Comparison of ENCODE assay signal across 12 mouse cellular contexts in the genomic region with DNA sequence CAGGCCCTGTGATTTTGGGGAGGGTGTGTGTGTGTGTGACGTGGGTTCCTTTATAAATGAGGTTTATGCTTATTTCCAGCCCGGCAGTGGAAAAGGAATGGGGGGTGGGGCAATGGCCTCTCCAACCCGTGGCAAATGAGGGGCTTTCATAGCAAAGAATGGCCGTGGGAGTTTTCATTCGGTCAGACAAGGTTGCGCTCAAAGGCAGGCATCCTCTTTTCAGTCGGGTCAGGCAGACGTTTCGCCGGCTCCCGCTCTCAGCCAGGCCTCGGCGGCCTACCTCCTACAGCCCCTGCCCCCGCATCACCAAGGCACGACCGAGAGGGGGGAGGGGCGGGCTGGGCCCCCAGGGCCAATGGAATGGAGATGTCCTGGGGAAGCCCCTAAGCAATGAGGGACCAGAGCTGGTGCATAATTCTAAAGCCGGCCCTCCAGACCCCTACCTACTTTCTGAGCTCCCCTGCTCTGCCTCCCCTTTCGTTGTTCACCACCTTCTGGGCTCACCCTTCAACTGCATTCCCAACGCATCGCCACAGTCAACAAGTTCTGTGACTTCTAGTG. TPM values are rescaled to one million over a fixed set of nuclear protein-coding genes. Genes with fewer than 3 reads are reported as not detected.
A peak's percentile ranks its signal among the peaks of the same experiment; 100 is the strongest.
DNase-seq lines count a peak whose midpoint lies in the region; ATAC-seq lines count a peak whose summit lies in the region.
"Had no signal": no experiment of that assay in that cellular context is flagged by ENCODE, and none has a peak within 500 bp of the region (broad histone marks: within the 10 kb centered on the region; RNA-seq: fewer than 3 reads in every experiment).

No protein-coding gene starts in this region.

- H3K36me3 ChIP-seq in kidney, embryonic 15.5 days = no peaks in the 10 kb centered on the region
- no peaks in the 10 kb centered on the region for H3K36me3 ChIP-seq in embryonic facial prominence, embryonic 14.5 days (ENCODE audit: control insufficient read depth, insufficient read depth, low read length)
- H3K36me3 ChIP-seq in limb, embryonic 13.5 days = no peaks in the 10 kb centered on the region
- H3K36me3 ChIP-seq: G1E had no signal

- H3K4me1 ChIP-seq in kidney, embryonic 15.5 days = peaks cover 32% of the 10 kb centered on the region
- peaks cover 14% of the 10 kb centered on the region for H3K4me1 ChIP-seq in embryonic facial prominence, embryonic 14.5 days (ENCODE audit: control insufficient read depth, insufficient read depth, low read length)
- peaks cover 52% of the 10 kb centered on the region for H3K4me1 ChIP-seq in limb, embryonic 13.5 days

- H3K4me2 ChIP-seq in kidney, embryonic 15.5 days = 0 out of 2 replicates have a peak overlapping the region, but pooled peaks have one; percentile 8
- H3K4me2 ChIP-seq in embryonic facial prominence, embryonic 14.5 days (ENCODE audit: low read depth, low read length) = peak overlapping the region; percentile 79
- H3K4me2 ChIP-seq in limb, embryonic 13.5 days (replicated peaks) = peak overlapping the region; percentile 59

- WGBS in kidney, embryonic 15.5 days = 2% methylated on average over 21 of the region's 21 CpGs
- WGBS in embryonic facial prominence, embryonic 14.5 days = 13% methylated on average over 16 of the region's 21 CpGs
- 2% methylated on average over 19 of the region's 21 CpGs for WGBS in limb, embryonic 13.5 days

- H3K9me3 ChIP-seq in kidney, embryonic 15.5 days (replicated peaks) = no peaks in the 10 kb centered on the region
- H3K9me3 ChIP-seq in embryonic facial prominence, embryonic 14.5 days (ENCODE audit: control insufficient read depth, low read length) = no peaks in the 10 kb centered on the region
- H3K9me3 ChIP-seq in limb, embryonic 13.5 days = no peaks in the 10 kb centered on the region

- no peak overlapping the region for H3K9ac ChIP-seq in kidney, embryonic 15.5 days
- H3K9ac ChIP-seq in embryonic facial prominence, embryonic 14.5 days (ENCODE audit: low read depth, low read length) = no peak overlapping the region; the same call in 1 of the 2 replicates
- peak overlapping the region; percentile 62 for H3K9ac ChIP-seq in limb, embryonic 13.5 days

- no peak overlapping the region for H3K27ac ChIP-seq in kidney, embryonic 15.5 days
- peak overlapping the region; percentile 54 for H3K27ac ChIP-seq in embryonic facial prominence, embryonic 14.5 days (replicated peaks; ENCODE audit: low read depth, low read length)
- peak overlapping the region; percentile 82 for H3K27ac ChIP-seq in limb, embryonic 13.5 days

- no peak for DNase-seq in kidney, adult 9 months
- no peak for DNase-seq in embryonic facial prominence, embryonic 14.5 days (ENCODE audit: low spot score)
- DNase-seq in retina, postnatal 1 day = peak; percentile 23
- no peak for DNase-seq in ovary, postnatal 10 days (ENCODE audit: low spot score)
- no peak for DNase-seq in c-Kit-positive CD71-positive TER-119-positive erythroid progenitor cells, embryonic 14.5 days (ENCODE audit: low spot score)
- DNase-seq: adrenal gland, adult 8-10 months; cerebellum, postnatal 25 days; kidney, adult 11 months; thymus, postnatal 36 days had no signal

- peaks cover 98% of the 10 kb centered on the region for H3K27me3 ChIP-seq in kidney, embryonic 15.5 days
- peaks cover 83% of the 10 kb centered on the region for H3K27me3 ChIP-seq in embryonic facial prominence, embryonic 14.5 days (replicated peaks; ENCODE audit: control insufficient read depth, insufficient read depth, low read length)
- H3K27me3 ChIP-seq in limb, embryonic 13.5 days = peaks cover 81% of the 10 kb centered on the region

- ATAC-seq in kidney, embryonic 15.5 days (replicated peaks; ENCODE audit: low FRiP score) = no peak
- ATAC-seq in embryonic facial prominence, embryonic 14.5 days (ENCODE audit: low read depth) = no peak
- 0 out of 2 replicates have a peak, but pooled peaks have one; percentile 16 for ATAC-seq in limb, embryonic 13.5 days (ENCODE audit: low FRiP score, low read depth)

- H3K4me3 ChIP-seq in kidney, embryonic 15.5 days (replicated peaks) = no peak overlapping the region
- H3K4me3 ChIP-seq in embryonic facial prominence, embryonic 14.5 days (ENCODE audit: low read depth, low read length) = peak overlapping the region; percentile 18; the same call in 1 of the 2 replicates
- peak overlapping the region; percentile 29 for H3K4me3 ChIP-seq in limb, embryonic 13.5 days

RNA-seq across cellular contexts. Expression of gene Msx2, which starts 8.4 kb away (rescaled TPM):
- 0.99 and 1.5 TPM in 2 replicates for polyA plus RNA-seq in kidney, embryonic 15.5 days (2015; fragmentation: Nextera tagmentation; extraction: Ambion mirVana)
- polyA plus RNA-seq in embryonic facial prominence, embryonic 14.5 days (2014; fragmentation: Nextera tagmentation; extraction: Ambion mirVana) = 11.5 and 11.6 TPM in 2 replicates
- 35.7 and 46.1 TPM in 2 replicates for polyA plus RNA-seq in limb, embryonic 13.5 days (2015; fragmentation: Nextera tagmentation; extraction: Ambion mirVana)
- polyA plus RNA-seq: G1E had no signal

Comparison
In these comparisons a context has a peak if more than half of its experiments do, and no peak if none do; other contexts are left out.
1. H3K4me2 ChIP-seq: peak in every context shown above with its lines; median percentile 79 in embryonic facial prominence, embryonic 14.5 days; 59 in limb, embryonic 13.5 days; 8 in kidney, embryonic 15.5 days.